Mouse (Mus musculus) kidney, adult 9 months (tissue): Measurements from ENCODE around the gene Nptn.

Source experiments
- DNase-seq: peaks from one replicate; pipeline ENCODE4 v3.0.0; 2022

The Nptn gene

DNA sequence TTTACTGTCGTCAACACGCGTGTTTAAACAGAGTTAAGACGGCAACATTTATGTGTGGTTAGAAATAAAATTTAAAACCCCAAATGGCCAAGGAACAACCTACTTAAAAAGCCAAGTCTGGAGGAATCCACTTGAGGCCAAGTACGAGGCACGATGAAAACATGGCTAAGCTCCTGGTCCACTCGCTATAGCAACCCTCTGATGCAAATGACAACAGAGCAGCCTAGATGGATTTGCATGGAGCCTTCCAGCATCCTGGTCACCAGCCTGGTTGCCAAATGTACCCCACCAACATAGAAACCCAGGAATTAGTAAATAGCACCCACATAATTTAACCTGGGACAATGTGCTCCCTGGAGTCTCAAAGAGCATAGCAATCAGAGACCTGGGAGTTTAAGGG lies 121.7 kb downstream of the Nptn start:
- DNase-seq: no peak

DNA sequence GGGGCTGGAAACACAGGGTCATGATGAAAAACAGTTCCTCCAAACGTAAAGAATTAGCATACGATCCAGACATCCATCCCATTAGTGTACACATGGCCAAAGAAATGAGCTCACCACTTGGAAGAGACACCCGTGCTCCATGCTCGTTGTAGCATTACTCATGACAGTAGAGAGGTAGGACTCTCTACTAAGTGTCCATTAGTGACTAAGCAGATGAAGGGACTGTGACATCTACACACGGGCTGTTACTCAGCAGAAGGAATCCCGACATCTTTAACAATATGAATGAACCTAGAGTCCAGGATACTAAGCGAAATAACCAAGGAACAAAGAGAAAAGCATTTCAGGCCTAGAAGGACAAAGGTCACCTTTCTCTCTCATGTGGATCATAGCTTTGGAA lies 124.0 kb downstream of the Nptn start:
- no peak for DNase-seq
